Mouse (Mus musculus) CD4-positive, CD25-positive, alpha-beta regulatory T cell, adult 4 months (primary cell): Measurements from ENCODE around the gene Sec1. TPM values are rescaled to one million over a fixed set of nuclear protein-coding genes. Genes with fewer than 3 reads are reported as not detected.
A peak's percentile ranks its signal among the peaks of the same experiment; 100 is the strongest.

Experiments
- ATAC-seq: one replicate; pipeline ENCODE4 v1.8.0; 2017
- polyA plus RNA-seq, 2 experiments: library from polyadenylated mRNA; unstranded; fragments of 100-300 nt; shearing (Covaris generic); gene quantifications; one replicate each; pipeline ENCODE4 v1.2.1; 2017

Sec1 gene
- polyA plus RNA-seq, 2 experiments from 2014 or later = 0.30 TPM; not detected in 1

DNA sequence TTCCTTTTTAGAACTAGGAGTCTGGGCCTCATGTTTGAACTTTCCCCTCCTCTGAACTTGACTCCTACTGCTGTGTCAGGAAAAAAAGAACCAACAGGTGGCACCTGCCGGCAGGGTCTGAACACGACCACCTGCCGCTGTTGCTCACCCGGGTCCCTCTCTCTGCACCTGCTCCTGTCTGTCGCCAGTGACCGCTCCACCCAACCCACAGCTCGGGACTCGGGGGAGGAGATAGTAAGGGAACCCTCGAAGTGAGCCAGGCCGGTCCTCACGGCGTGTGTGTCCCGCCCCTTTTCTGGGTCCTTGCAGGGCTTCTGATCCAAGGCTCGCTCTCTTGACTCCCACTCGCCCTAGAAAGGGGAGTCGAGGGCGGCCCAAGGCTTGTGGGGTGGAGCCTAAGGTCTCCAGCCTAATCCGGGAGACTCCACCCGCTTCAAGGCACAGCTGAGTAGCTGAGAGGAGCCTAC is 54.6 kb downstream of the Sec1 start, which contains the start of gene Mamstr:
TSS of gene Mamstr (plus strand) at position 417 of the 467 bp plus-strand sequence.
- no peak for ATAC-seq

DNA sequence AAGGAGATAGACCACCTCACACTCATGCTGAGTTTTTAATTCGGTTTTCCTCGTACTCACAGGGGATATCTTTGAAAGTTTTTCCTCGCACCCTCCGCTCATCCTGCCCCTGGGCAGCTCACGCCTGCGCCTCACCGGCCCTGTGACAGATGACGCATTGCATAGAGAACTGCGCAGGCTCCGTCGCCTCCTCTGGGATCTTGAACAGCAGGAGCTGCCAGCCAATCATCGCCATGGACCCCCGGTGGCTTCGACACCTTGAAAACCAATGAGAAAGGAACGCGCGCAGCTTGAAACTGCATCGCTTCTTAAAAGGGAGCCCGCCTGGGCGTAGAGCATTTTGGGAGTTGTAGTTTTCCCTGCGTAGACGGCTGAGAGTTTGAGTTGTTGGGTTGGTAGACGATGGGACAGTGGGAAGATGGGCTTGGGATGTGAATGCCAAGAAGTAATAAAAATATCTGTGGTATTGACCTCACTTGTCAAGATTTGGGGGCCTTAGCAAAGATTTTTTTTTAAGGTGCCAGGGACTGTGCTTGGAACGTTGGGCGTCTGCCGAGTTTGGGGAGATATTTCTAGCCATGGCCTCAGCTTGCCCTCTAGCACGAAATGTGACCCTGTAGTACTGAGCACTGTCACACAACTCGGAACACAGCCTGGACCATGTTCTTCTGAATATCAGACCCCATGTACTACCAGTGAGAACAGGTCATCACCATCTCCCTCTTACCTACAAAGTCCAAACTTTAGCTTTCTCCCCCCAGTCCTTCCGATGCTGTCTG is 55.4 kb downstream of the Sec1 start:
- ATAC-seq = no peak

GRCm38 (mm10) chr7:45637710-45638109 is 56.5 kb downstream of the Sec1 start:
- no peak for ATAC-seq

DNA sequence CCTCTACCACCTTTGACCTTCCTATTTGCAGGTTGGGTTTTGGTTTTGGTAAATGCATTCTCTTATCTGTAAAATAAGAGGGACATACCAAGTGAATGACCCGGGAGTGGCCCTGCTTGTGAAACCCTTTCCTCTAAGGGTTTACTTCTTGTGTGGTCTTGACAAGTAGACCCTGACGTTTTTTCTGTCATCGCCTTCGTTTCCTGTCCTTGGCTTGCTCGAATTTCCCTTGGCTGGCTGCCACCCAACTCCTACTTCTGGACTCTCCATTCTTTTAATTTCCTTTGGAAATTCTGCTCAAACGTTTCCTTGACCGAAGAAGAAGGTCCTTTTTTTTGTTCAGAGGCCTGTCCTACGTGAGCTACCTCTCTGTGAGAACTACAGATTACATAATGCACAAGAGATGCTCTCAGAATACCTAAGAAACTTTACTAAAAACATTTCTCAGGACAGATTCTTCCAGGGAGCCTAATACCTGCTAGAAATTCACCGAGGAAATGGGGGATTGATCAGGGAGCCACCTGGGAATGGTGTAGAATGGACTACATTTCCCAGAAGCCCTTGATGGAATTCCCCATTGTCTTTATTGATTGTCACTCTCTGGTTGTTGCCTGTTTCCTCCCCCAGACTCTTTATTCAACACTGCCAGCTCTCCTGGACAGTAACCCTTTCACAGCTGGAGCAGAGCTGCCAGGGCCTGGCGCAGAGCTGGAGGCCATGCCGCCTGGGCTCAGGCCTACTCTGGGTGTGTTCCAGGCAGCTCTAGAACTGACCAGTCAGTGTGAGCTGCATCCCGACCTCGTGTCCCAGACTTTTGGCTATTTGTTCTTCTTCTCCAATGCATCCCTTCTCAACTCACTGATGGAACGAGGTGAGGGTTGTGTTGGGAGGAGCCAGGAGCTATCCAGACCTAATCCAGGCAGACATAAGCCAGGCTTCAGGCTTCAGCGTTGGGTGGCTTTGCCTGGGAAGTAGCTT is 58.2 kb downstream of the Sec1 start:
- no peak for ATAC-seq

GRCm38 (mm10) chr7:45634946-45635681 is 59.1 kb downstream of the Sec1 start:
- peak; percentile 73 for ATAC-seq

- ATAC-seq = no peak
These were observed 61.7 kb downstream of the Sec1 start for GRCm38 (mm10) chr7:45632499-45632898.

- no peak for ATAC-seq
These were observed 63.9 kb downstream of the Sec1 start for GRCm38 (mm10) chr7:45630064-45630907.

- peak; percentile 94 for ATAC-seq
These were observed 65.6 kb downstream of the Sec1 start for GRCm38 (mm10) chr7:45628364-45629294.

Other genes starting within 250 kb of the Sec1 start
- gene Ftl1, start 234.5 kb downstream of the Sec1 start, polyA plus RNA-seq = 1,000 to 10,000 TPM; 1,962 to 2,374 TPM
- 100 to 1,000 TPM; 146 to 164 TPM for gene Bax, start 227.5 kb downstream of the Sec1 start, polyA plus RNA-seq
- 1 to 10 TPM; 1.2 TPM for gene Tulp2, start 212.5 kb downstream of the Sec1 start, polyA plus RNA-seq
- gene Gm45808, start 207.6 kb downstream of the Sec1 start, polyA plus RNA-seq = under 1 TPM in 1 of 2 experiments, not detected in 1; 0.62 TPM
- 1 to 10 TPM; 1.1 to 2.7 TPM for gene Dhdh, start 205.6 kb downstream of the Sec1 start, polyA plus RNA-seq
- gene Nucb1, start 184.0 kb downstream of the Sec1 start, polyA plus RNA-seq = 100 to 1,000 TPM; 124 to 159 TPM
- gene Ppp1r15a, start 168.1 kb downstream of the Sec1 start, polyA plus RNA-seq = 100 to 1,000 TPM in 1 of 2 experiments, 10 to 100 TPM in 1; 49.3 to 132 TPM
- gene Plekha4, start 168.1 kb downstream of the Sec1 start, polyA plus RNA-seq = under 1 TPM in 1 of 2 experiments, not detected in 1; 0.20 TPM
- gene Hsd17b14, start 139.5 kb downstream of the Sec1 start, polyA plus RNA-seq = under 1 TPM; 0.77 to 0.81 TPM
- gene Bcat2, start 124.2 kb downstream of the Sec1 start, polyA plus RNA-seq = 10 to 100 TPM; 46.4 to 77.9 TPM
- gene Fgf21, start 78.9 kb downstream of the Sec1 start, polyA plus RNA-seq = not detected
- gene Fut1, start 77.1 kb downstream of the Sec1 start, polyA plus RNA-seq = not detected
- gene Izumo1, start 72.6 kb downstream of the Sec1 start, polyA plus RNA-seq = not detected
- under 1 TPM in 1 of 2 experiments, not detected in 1; 0.20 TPM for gene Rasip1, start 66.9 kb downstream of the Sec1 start, polyA plus RNA-seq
- under 1 TPM; 0.32 to 0.40 TPM for gene Mamstr, start 54.4 kb downstream of the Sec1 start, polyA plus RNA-seq
- gene Fut2, start 28.0 kb downstream of the Sec1 start, polyA plus RNA-seq = not detected
- not detected for gene Ntn5, start 10.4 kb downstream of the Sec1 start, polyA plus RNA-seq
- gene Car11, start 5.4 kb upstream of the Sec1 start, polyA plus RNA-seq = 1 to 10 TPM; 1.2 to 1.3 TPM
- gene Dbp, start 10.7 kb upstream of the Sec1 start, polyA plus RNA-seq = 1 to 10 TPM; 7.4 to 8.8 TPM
- gene Rpl18, start 21.1 kb upstream of the Sec1 start, polyA plus RNA-seq = 1,000 to 10,000 TPM; 2,369 to 2,427 TPM
- gene Sphk2, start 23.6 kb upstream of the Sec1 start, polyA plus RNA-seq = 10 to 100 TPM; 15.2 to 21.1 TPM
- gene Fam83e, start 26.8 kb upstream of the Sec1 start, polyA plus RNA-seq = not detected
- gene Spaca4, start 31.4 kb upstream of the Sec1 start, polyA plus RNA-seq = not detected
- not detected for gene Lmtk3, start 89.3 kb upstream of the Sec1 start, polyA plus RNA-seq
- gene Sult2b1, start 90.3 kb upstream of the Sec1 start, polyA plus RNA-seq = 1 to 10 TPM; 3.1 to 5.2 TPM
- 10 to 100 TPM; 20.8 to 21.4 TPM for gene Cyth2, start 120.2 kb upstream of the Sec1 start, polyA plus RNA-seq
- not detected for gene Kcnj14, start 130.4 kb upstream of the Sec1 start, polyA plus RNA-seq
- 10 to 100 TPM; 26.2 to 36.3 TPM for gene Grwd1, start 136.5 kb upstream of the Sec1 start, polyA plus RNA-seq
- gene Kdelr1, start 178.4 kb upstream of the Sec1 start, polyA plus RNA-seq = 10 to 100 TPM; 21.2 to 27.0 TPM
- gene Grin2d, start 184.0 kb upstream of the Sec1 start, polyA plus RNA-seq = under 1 TPM in 1 of 2 experiments, not detected in 1; 0.23 TPM
- gene Syngr4, start 202.3 kb upstream of the Sec1 start, polyA plus RNA-seq = not detected
- gene Tmem143, start 202.5 kb upstream of the Sec1 start, polyA plus RNA-seq = 1 to 10 TPM; 5.9 to 8.9 TPM
- 100 to 1,000 TPM; 575 to 614 TPM for gene Emp3, start 227.0 kb upstream of the Sec1 start, polyA plus RNA-seq
- 1 to 10 TPM; 2.9 to 3.7 TPM for gene Ccdc114, start 229.7 kb upstream of the Sec1 start, polyA plus RNA-seq